Mouse (Mus musculus) forebrain, embryonic 16.5 days (tissue): ENCODE measurements at regions not wholly inside any gene's neighbourhood (a gene's known extent, or its start where the extent isn't known, plus 50 kb on each side); places are given as distances from the start of the nearest gene placed in this dataset.

ENCODE experiments used
- ATAC-seq: fragments of 200-750 bp; cut with Nextera tagmentation; 2 replicates; pipeline ENCODE4 v1.8.0; 2017; ENCODE audit warnings: mild to moderate bottlenecking, moderate library complexity
- H3K27ac ChIP-seq: fragments of 300-500 bp; sonication (generic); 2 replicates; pipeline ENCODE4 v1.5.1; 2014; ENCODE audit warnings: low read length, control low read depth
- H3K27me3 ChIP-seq: fragments of 300-500 bp; sonication (generic); replicated peaks from 2 replicates; pipeline ENCODE4 v1.6.1; 2014; ENCODE audit warnings: low read length; ENCODE audit not compliant: control insufficient read depth, insufficient read depth
- H3K36me3 ChIP-seq: fragments of 300-500 bp; sonication (generic); 2 replicates; pipeline ENCODE4 v1.6.1; 2014; ENCODE audit not compliant: control insufficient read depth, insufficient read depth
- H3K4me1 ChIP-seq: fragments of 300-500 bp; sonication (generic); replicated peaks from 2 replicates; pipeline ENCODE4 v1.6.1; 2014; ENCODE audit warnings: low read length; ENCODE audit not compliant: control insufficient read depth, insufficient read depth
- H3K4me2 ChIP-seq: fragments of 300-500 bp; sonication (generic); 2 replicates; pipeline ENCODE4 v1.6.1; 2014; ENCODE audit warnings: mild to moderate bottlenecking, low read length, control low read depth
- H3K4me3 ChIP-seq: fragments of 300-500 bp; sonication (generic); replicated peaks from 2 replicates; pipeline ENCODE4 v1.5.1; 2014; ENCODE audit warnings: mild to moderate bottlenecking, low read length, control low read depth
- H3K9ac ChIP-seq: fragments of 300-500 bp; sonication (generic); replicated peaks from 2 replicates; pipeline ENCODE4 v1.6.1; 2014; ENCODE audit warnings: low read depth, low read length, control low read depth
- H3K9me3 ChIP-seq: fragments of 300-500 bp; sonication (generic); 2 replicates; pipeline ENCODE4 v1.6.1; 2016; ENCODE audit warnings: low read length; ENCODE audit not compliant: control insufficient read depth
- WGBS: fragments of 180-500 bp; shearing (Covaris S2); extraction: QIAGEN DNeasy Blood & Tissue Kit; methylation state at CpG from one replicate; pipeline ENCODE4 v1.1.7; 2014; 5-methylcytosine and 5-hydroxymethylcytosine counted together

- WGBS = 73% methylated on average over 6 of the region's 6 CpGs
Measured at GRCm38 (mm10) chr4:125210719-125211118, 83.1 kb upstream of the Zc3h12a start.

GRCm38 (mm10) chr4:125208136-125208915 is 80.7 kb upstream of the Zc3h12a start:
- H3K4me1 ChIP-seq = no peaks in the 10 kb centered on the region
- H3K4me2 ChIP-seq = no peak overlapping the region
- H3K9me3 ChIP-seq = no peaks in the 10 kb centered on the region
- H3K27me3 ChIP-seq = no peaks in the 10 kb centered on the region
- no peaks in the 10 kb centered on the region for H3K36me3 ChIP-seq
- no peak overlapping the region for H3K27ac ChIP-seq
- H3K9ac ChIP-seq = no peak overlapping the region
- WGBS = 74% methylated on average over 17 of the region's 17 CpGs
- ATAC-seq = no peak
- no peak overlapping the region for H3K4me3 ChIP-seq

More at GRCm38 (mm10) chr4:125210719-125211118, 83.1 kb upstream of the Zc3h12a start:
- H3K9ac ChIP-seq = no peak overlapping the region
- no peak overlapping the region for H3K27ac ChIP-seq
- H3K4me1 ChIP-seq = no peaks in the 10 kb centered on the region
- no peaks in the 10 kb centered on the region for H3K36me3 ChIP-seq
- ATAC-seq = no peak
- H3K4me3 ChIP-seq = no peak overlapping the region
- H3K9me3 ChIP-seq = peaks cover 4% of the 10 kb centered on the region; the same call in 1 of the 2 replicates
- no peaks in the 10 kb centered on the region for H3K27me3 ChIP-seq
- H3K4me2 ChIP-seq = no peak overlapping the region

GRCm38 (mm10) chr4:125203521-125203920 is 75.9 kb upstream of the Zc3h12a start:
- H3K27ac ChIP-seq = no peak overlapping the region
- no peak overlapping the region for H3K4me2 ChIP-seq
- no peaks in the 10 kb centered on the region; the same call in 1 of the 2 replicates for H3K27me3 ChIP-seq
- no peaks in the 10 kb centered on the region for H3K9me3 ChIP-seq
- no peak overlapping the region for H3K4me3 ChIP-seq
- ATAC-seq = no peak
- WGBS = 85% methylated on average over 8 of the region's 8 CpGs
- no peak overlapping the region for H3K9ac ChIP-seq
- H3K4me1 ChIP-seq = peaks cover 9% of the 10 kb centered on the region
- no peaks in the 10 kb centered on the region for H3K36me3 ChIP-seq

GRCm38 (mm10) chr4:125201638-125202325 is 74.1 kb upstream of the Zc3h12a start:
- Histone ChIP-seq H3K27me3 (no peaks in the 10 kb centered on the region; the same call in 1 of the 2 replicates), H3K9ac (no peak overlapping the region), H3K9me3 (no peaks in the 10 kb centered on the region), H3K4me1 (peaks cover 16% of the 10 kb centered on the region), H3K4me2 (no peak overlapping the region), H3K4me3 (no peak overlapping the region), H3K36me3 (no peaks in the 10 kb centered on the region), H3K27ac (no peak overlapping the region)
- ATAC-seq = no peak
- WGBS = 61% methylated on average over 12 of the region's 12 CpGs

- peaks cover 23% of the 10 kb centered on the region for H3K4me1 ChIP-seq
- no peak overlapping the region for H3K4me3 ChIP-seq
- WGBS = 52% methylated on average over 5 of the region's 5 CpGs
- no peaks in the 10 kb centered on the region for H3K9me3 ChIP-seq
- no peak overlapping the region for H3K9ac ChIP-seq
- no peak; the same call in 1 of the 2 replicates for ATAC-seq
- no peaks in the 10 kb centered on the region; the same call in 1 of the 2 replicates for H3K27me3 ChIP-seq
- H3K27ac ChIP-seq = no peak overlapping the region
- no peak overlapping the region for H3K4me2 ChIP-seq
- H3K36me3 ChIP-seq = no peaks in the 10 kb centered on the region
Measured at GRCm38 (mm10) chr4:125200762-125201161, 73.1 kb upstream of the Zc3h12a start.

- H3K4me3 ChIP-seq = no peak overlapping the region
- H3K27me3 ChIP-seq = no peaks in the 10 kb centered on the region; the same call in 1 of the 2 replicates
- H3K9me3 ChIP-seq = no peaks in the 10 kb centered on the region
- no peak overlapping the region for H3K27ac ChIP-seq
- H3K4me2 ChIP-seq = no peak overlapping the region
- 22% methylated on average over 5 of the region's 5 CpGs for WGBS
- no peak overlapping the region for H3K9ac ChIP-seq
- H3K4me1 ChIP-seq = peaks cover 37% of the 10 kb centered on the region
- no peaks in the 10 kb centered on the region for H3K36me3 ChIP-seq
- no peak for ATAC-seq
Measured at GRCm38 (mm10) chr4:125199281-125199680, 71.6 kb upstream of the Zc3h12a start.

- 59% methylated on average over 7 of the region's 7 CpGs for WGBS
- H3K4me1 ChIP-seq = peaks cover 43% of the 10 kb centered on the region
- no peak for ATAC-seq
- H3K36me3 ChIP-seq = no peaks in the 10 kb centered on the region
- no peaks in the 10 kb centered on the region for H3K9me3 ChIP-seq
- no peak overlapping the region for H3K4me2 ChIP-seq
- H3K4me3 ChIP-seq = no peak overlapping the region
- H3K27ac ChIP-seq = peak overlapping the region; percentile 82; the same call in 1 of the 2 replicates
- H3K27me3 ChIP-seq = no peaks in the 10 kb centered on the region; the same call in 1 of the 2 replicates
- H3K9ac ChIP-seq = no peak overlapping the region
Measured at GRCm38 (mm10) chr4:125195901-125196435, 68.3 kb upstream of the Zc3h12a start.

GRCm38 (mm10) chr4:125194722-125195380 is 67.2 kb upstream of the Zc3h12a start:
- Histone ChIP-seq H3K27ac (peak overlapping the region; percentile 82), H3K4me1 (peaks cover 40% of the 10 kb centered on the region), H3K9ac (no peak overlapping the region), H3K9me3 (no peaks in the 10 kb centered on the region), H3K4me3 (no peak overlapping the region), H3K27me3 (no peaks in the 10 kb centered on the region; the same call in 1 of the 2 replicates), H3K36me3 (no peaks in the 10 kb centered on the region), H3K4me2 (0 out of 2 replicates have a peak overlapping the region, but pooled peaks have one; percentile 9)
- peak; percentile 74 for ATAC-seq
- 4% methylated on average over 12 of the region's 12 CpGs for WGBS

GRCm38 (mm10) chr4:125194298-125194697 is 66.7 kb upstream of the Zc3h12a start:
- ATAC-seq = peak; percentile 49; the same call in 1 of the 2 replicates
- Histone ChIP-seq H3K9me3 (no peaks in the 10 kb centered on the region), H3K36me3 (no peaks in the 10 kb centered on the region), H3K4me2 (no peak overlapping the region), H3K4me3 (no peak overlapping the region), H3K27me3 (no peaks in the 10 kb centered on the region; the same call in 1 of the 2 replicates), H3K9ac (no peak overlapping the region), H3K4me1 (peaks cover 40% of the 10 kb centered on the region), H3K27ac (peak overlapping the region; percentile 72)
- WGBS = 36% methylated on average over 12 of the region's 12 CpGs
